Mouse (Mus musculus) heart, adult 2 months (tissue): ENCODE measurements around the gene Hs3st3b1.

Experiments used
- CTCF ChIP-seq: fragments of 200-600 bp; IDR thresholded peaks from 2 replicates; pipeline ENCODE4 v1.8.1; 2022; ENCODE audit warnings: antibody characterized with exemption, mild to moderate bottlenecking, moderate library complexity
- EP300 ChIP-seq: fragments of 200-500 bp; IDR thresholded peaks from 2 replicates; pipeline ENCODE4 v1.6.1; 2011; ENCODE audit warnings: low read depth, low read length, control low read depth; ENCODE audit not compliant: insufficient read depth
- POLR2A ChIP-seq: fragments of 200-500 bp; IDR thresholded peaks from 2 replicates; pipeline ENCODE4 v1.6.1; 2011; ENCODE audit warnings: mild to moderate bottlenecking, low read depth, low read length, control low read depth; ENCODE audit not compliant: insufficient read depth

DNA sequence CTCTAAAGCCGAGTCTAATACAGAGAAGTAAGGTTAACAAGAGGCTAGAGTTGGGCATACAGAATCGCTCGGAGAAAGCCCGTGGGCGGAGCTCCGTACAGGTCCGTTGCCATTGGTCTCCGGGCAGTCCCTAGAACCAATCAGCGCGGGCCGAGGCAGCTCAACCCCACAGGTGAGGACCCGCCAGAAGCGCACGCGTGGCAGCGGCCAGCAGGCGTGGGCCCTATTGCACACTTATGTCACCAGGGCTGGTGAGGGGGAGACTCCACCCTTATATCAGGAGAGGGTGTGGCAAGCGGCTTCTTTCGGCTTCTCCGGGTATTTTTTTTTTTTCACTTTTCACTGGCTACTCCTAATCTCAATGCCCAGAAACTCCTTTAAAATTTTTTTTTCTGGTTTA is 7.7 kb downstream of the Hs3st3b1 start:
- TF ChIP-seq EP300 (no peak), CTCF (no peak), POLR2A (no peak)
